14 mouse cellular contexts compared by ENCODE assay signal in the genomic region with DNA sequence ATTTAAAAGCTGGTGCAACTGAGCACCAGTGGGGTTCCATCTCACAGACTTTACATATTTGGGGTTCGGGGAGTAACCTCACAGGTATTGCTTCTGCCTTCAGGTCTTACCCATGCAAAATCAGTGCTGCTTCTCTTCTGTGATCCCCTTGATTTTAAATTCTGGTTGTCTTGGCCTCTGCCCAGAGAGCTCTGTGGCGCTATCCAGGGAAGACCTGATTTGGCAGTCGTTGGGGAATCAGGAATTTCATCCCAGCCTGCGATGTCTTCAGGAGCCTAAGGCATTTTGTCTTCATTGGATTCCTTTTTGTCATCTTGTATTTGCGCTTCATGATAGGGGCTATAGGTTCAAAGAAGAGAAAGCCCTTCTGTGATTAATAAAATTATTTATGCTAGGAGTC.
"Had no signal": no experiment of that assay in that cellular context is flagged by ENCODE, and none has a peak within 500 bp of the region (broad histone marks: within the 10 kb centered on the region; RNA-seq: fewer than 3 reads in every experiment).

No protein-coding gene starts in this region.

- H3K27ac ChIP-seq: kidney, embryonic 15.5 days; limb, embryonic 15.5 days; liver, embryonic 12.5 days; midbrain, embryonic 10.5 days; neural tube, embryonic 13.5 days had no signal

- H3K4me3 ChIP-seq: kidney, embryonic 15.5 days; limb, embryonic 15.5 days; liver, embryonic 12.5 days; midbrain, embryonic 10.5 days; neural tube, embryonic 13.5 days had no signal

- H3K36me3 ChIP-seq: kidney, embryonic 15.5 days; limb, embryonic 15.5 days; liver, embryonic 12.5 days; midbrain, embryonic 10.5 days; neural tube, embryonic 13.5 days had no signal

- H3K27me3 ChIP-seq: kidney, embryonic 15.5 days; limb, embryonic 15.5 days; liver, embryonic 12.5 days; neural tube, embryonic 13.5 days had no signal

- H3K9ac ChIP-seq: kidney, embryonic 15.5 days; limb, embryonic 15.5 days; liver, embryonic 12.5 days; lung, embryonic 14.5 days; neural tube, embryonic 13.5 days had no signal

- ATAC-seq: liver, embryonic 12.5 days had no signal

- H3K4me1 ChIP-seq: kidney, embryonic 15.5 days; limb, embryonic 15.5 days; liver, embryonic 12.5 days had no signal

- H3K4me2 ChIP-seq: kidney, embryonic 15.5 days; limb, embryonic 15.5 days; liver, embryonic 12.5 days; lung, embryonic 14.5 days; neural tube, embryonic 13.5 days had no signal

- DNase-seq: kidney, adult 2 months; kidney, postnatal 14 days; left cerebral cortex, postnatal 4 days; lung, embryonic 14.5 days; lung, postnatal 10 days; lung, postnatal 4 days; right cerebral cortex, adult 18-20 months; right cerebral cortex, postnatal 25 days; thymus, postnatal 4 days had no signal

- H3K9me3 ChIP-seq: kidney, embryonic 15.5 days; limb, embryonic 15.5 days; liver, embryonic 12.5 days; midbrain, embryonic 10.5 days; neural tube, embryonic 13.5 days had no signal
